Mouse (Mus musculus) C2C12 (cell line): Measurements from ENCODE around the gene Sipa1. TPM values are rescaled to one million over a fixed set of nuclear protein-coding genes. Genes with fewer than 3 reads are reported as not detected.

Source experiments
- H3K27me3 ChIP-seq: one replicate; pipeline ENCODE4 v1.6.1; 2011; ENCODE audit not compliant: control insufficient read depth, insufficient read depth, insufficient read length
- H3K36me3 ChIP-seq: one replicate; pipeline ENCODE4 v1.6.1; 2011; ENCODE audit not compliant: control insufficient read depth, insufficient read depth
- H3K4me3 ChIP-seq: one replicate; pipeline ENCODE4 v1.5.1; 2011; ENCODE audit warnings: mild to moderate bottlenecking, control low read depth; ENCODE audit not compliant: poor library complexity, insufficient read depth, severe bottlenecking
- H3K79me2 ChIP-seq: one replicate; pipeline ENCODE4 v1.6.1; 2011; ENCODE audit not compliant: control insufficient read depth, insufficient read depth
- H3K79me3 ChIP-seq: one replicate; pipeline ENCODE4 v1.6.1; 2011; ENCODE audit warnings: low read depth, control low read depth
- H3ac ChIP-seq: one replicate; pipeline ENCODE3; 2011; ENCODE audit warnings: low read depth; ENCODE audit not compliant: control insufficient read depth, insufficient read length
- CEBPB ChIP-seq: IDR thresholded peaks from one replicate; pipeline ENCODE4 v1.6.1; 2011; ENCODE audit warnings: low read depth, mild to moderate bottlenecking, control low read depth, moderate library complexity
- CTCF ChIP-seq: IDR thresholded peaks from one replicate; pipeline ENCODE4 v1.5.1; 2011; ENCODE audit not compliant: control insufficient read depth, insufficient read depth, insufficient read length
- FOSL1 ChIP-seq: IDR thresholded peaks from one replicate; pipeline ENCODE4 v1.8.0; 2011; ENCODE audit warnings: mild to moderate bottlenecking, low read length; ENCODE audit not compliant: poor library complexity, insufficient read depth, severe bottlenecking
- MAX ChIP-seq: IDR thresholded peaks from one replicate; pipeline ENCODE4 v1.6.1; 2011; ENCODE audit warnings: mild to moderate bottlenecking, control low read depth
- MYOD1 ChIP-seq: IDR thresholded peaks from one replicate; pipeline ENCODE4 v1.6.1; 2011; ENCODE audit warnings: low read depth; ENCODE audit not compliant: control insufficient read depth, insufficient read length
- MYOG ChIP-seq: IDR thresholded peaks from one replicate; pipeline ENCODE4 v1.6.1; 2011; ENCODE audit not compliant: control insufficient read depth, insufficient read length; ENCODE audit errors: extremely low read depth
- USF1 ChIP-seq: IDR thresholded peaks from one replicate; pipeline ENCODE4 v1.6.1; 2011; ENCODE audit warnings: low read depth, mild to moderate bottlenecking, control low read depth, moderate library complexity
- polyA plus RNA-seq: library from polyadenylated mRNA; unstranded; fragments of >200 nt; fragmentation: generic; extraction: Trizol; gene quantifications from one replicate; pipeline ENCODE4 v1.2.1, GENCODE M21; 2012; ENCODE audit warnings: missing spikeins

Sipa1 gene
- polyA plus RNA-seq, 1 experiment, result 22.9 TPM

DNA sequence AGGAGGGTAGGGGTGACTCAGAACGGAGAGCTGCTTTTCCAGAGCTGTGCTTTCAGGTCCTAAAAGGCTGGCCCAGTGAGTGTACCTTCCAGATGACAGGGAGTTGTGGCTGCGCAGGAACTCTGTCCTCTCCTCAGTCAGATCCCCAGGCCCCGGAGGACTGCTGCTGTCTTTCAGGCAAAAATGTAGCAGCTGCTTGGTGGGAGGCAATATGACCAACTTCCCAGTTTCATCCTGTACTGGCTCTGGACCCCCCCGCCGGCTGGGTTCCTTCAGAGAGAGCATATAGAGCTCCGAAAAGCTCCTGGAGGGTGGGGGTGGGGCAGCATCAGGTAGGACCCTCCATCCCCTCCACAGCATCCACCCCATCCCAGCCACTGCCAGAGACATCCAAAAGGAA lies 10.9 kb downstream of the Sipa1 start:
- Histone ChIP-seq H3K27me3 (no peaks in the 10 kb centered on the region), H3ac (no peak overlapping the region), H3K79me2 (no peaks in the 10 kb centered on the region), H3K4me3 (no peak overlapping the region), H3K79me3 (no peaks in the 10 kb centered on the region), H3K36me3 (peaks cover 31% of the 10 kb centered on the region)
- no peak for TF ChIP-seq CEBPB
- no peak for TF ChIP-seq MYOG
- no peak for TF ChIP-seq CTCF
- TF ChIP-seq FOSL1, result no peak
- no peak for TF ChIP-seq MYOD1
- no peak for TF ChIP-seq MAX
- TF ChIP-seq USF1, result no peak

DNA sequence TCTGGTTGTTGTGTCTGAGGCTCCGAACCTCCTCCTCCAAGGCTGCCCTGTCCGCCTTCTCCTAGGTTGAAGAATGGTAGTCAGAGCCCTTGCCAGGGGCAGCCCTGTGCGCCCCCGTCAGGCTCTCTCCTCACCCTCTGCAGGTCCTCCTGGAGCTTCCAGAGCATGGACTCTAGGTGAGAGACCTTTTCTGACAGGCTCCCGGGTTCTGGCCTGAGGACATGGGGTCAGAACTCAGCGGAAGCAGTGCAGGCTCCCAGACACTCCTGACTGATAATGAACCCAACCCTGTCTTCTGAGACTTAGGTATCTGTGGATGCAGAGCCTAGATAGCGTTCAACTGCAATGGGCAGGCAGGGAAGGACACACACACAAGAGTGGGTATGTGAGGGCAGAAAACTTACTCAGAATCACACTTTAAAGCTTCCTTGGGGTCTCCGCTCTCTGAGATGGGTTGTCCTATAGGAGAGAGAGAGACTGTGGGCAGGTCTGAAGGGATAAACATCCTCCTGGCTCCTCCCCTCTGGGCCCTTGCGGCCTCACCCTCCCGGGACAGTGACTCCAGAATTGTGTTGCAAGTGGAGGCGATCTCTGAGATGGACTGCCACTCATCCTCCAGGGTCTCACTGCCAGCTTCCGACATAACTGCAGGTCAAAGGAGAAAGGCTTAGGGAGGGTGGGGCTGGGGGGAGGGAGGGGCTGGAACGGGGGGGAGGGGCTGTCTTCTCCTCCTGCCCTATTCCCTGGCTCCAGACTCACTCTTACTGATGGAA lies 11.8 kb downstream of the Sipa1 start:
- H3K27me3 ChIP-seq, result no peaks in the 10 kb centered on the region
- no peak overlapping the region for H3K4me3 ChIP-seq
- peaks cover 39% of the 10 kb centered on the region for H3K36me3 ChIP-seq
- H3K79me3 ChIP-seq, result no peaks in the 10 kb centered on the region
- H3K79me2 ChIP-seq, result no peaks in the 10 kb centered on the region
- TF ChIP-seq FOSL1 (no peak), CEBPB (no peak), USF1 (no peak), MYOG (no peak), MAX (no peak), CTCF (no peak), MYOD1 (no peak)
- H3ac ChIP-seq, result no peak overlapping the region

DNA sequence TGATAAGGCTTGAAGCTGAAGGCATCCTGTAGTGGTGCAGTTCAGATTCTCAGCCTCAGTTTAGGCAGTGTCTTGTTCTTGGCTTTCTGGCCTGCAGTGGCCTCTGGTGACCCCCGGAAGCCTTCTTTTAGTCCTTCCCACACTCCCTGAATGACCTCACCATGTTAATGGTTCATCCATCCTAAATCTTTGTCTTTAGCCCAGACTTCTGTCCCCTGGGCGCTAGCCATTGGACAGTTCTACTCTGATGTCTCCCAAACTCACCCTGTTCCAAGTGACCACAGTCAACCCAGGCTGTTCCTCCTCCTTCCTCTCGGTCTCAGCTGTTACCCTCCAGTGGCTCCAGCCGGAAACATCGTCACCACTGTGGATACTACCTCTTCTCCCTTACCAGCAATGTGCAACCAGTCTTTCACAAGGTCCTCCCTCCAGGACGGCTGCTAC lies 14.2 kb downstream of the Sipa1 start:
- Histone ChIP-seq H3K27me3 (no peaks in the 10 kb centered on the region), H3K79me2 (no peaks in the 10 kb centered on the region), H3K36me3 (peaks cover 53% of the 10 kb centered on the region), H3ac (peak overlapping the region; percentile 28), H3K79me3 (no peaks in the 10 kb centered on the region), H3K4me3 (no peak overlapping the region)
- TF ChIP-seq MYOG (no peak), CEBPB (no peak), MYOD1 (no peak)

DNA sequence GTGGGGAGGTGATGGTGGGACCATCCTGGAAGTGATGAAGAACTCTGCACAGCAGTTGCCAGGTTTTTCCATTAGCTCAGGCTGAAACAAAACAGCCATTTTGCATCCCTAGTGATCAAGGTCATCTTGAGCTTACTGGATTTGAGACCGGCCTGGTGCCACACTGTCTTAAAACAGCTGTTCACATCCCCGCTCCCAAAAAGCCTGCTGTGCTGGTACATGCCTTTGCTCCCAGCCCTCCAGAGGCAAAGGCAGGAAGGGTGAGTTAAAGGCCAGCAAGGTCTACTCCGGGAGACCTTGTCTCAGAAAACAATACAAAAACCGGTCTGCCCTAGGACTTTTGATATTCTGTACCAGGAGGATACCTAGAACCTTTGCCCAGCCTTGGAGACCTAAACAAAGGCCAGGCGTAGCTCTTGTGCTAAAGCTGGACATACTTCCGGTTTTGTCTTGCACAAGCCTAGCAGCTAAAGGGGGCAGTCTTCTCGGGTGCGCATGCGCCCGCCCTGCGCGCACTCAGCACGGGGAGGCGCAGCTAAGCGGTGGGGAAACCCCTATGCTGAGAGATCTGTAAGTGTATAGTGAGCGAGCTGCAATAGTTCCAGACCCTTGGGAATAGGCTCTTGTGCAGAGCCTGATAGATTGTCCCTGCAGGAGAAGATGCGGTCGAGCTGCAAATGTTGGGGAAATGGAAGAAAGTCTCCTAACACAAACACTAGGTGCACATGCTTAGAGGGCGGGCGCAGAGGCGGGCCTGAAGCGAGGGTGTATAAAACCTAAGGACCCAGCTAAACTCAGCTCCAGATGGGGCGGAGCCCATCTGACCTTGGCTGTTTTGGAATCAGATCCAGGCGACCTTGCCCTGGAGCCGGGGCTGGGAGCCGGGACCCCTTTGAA lies 14.9 kb downstream of the Sipa1 start:
- Histone ChIP-seq H3K79me3 (no peaks in the 10 kb centered on the region), H3K36me3 (peaks cover 54% of the 10 kb centered on the region), H3K4me3 (no peak overlapping the region)

DNA sequence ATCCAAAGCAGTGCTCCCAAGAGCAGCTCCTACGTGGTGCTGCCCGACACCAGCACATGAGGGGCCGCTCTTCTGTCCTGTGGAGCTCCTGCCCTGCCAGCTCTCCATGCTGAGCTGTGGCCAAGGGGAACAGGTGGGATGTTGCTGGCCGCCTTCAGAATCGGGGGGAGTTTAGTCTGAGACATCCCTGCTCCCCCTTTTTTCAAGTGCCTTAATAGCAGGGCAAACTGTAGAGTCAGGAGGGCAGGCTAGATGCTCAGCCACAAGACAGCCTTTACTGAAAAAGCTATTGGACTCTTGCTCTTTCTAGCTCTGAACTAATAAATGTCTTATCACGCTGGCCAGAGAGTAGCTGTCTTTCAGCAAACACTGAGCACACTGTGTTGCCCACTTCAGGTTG lies 15.7 kb downstream of the Sipa1 start:
- Histone ChIP-seq H3K79me3 (no peaks in the 10 kb centered on the region), H3K4me3 (no peak overlapping the region), H3K79me2 (no peaks in the 10 kb centered on the region), H3K36me3 (peaks cover 61% of the 10 kb centered on the region), H3ac (no peak overlapping the region), H3K27me3 (no peaks in the 10 kb centered on the region)
- no peak for TF ChIP-seq MYOG
- no peak for TF ChIP-seq MYOD1
- no peak for TF ChIP-seq MAX
- TF ChIP-seq FOSL1, result no peak
- TF ChIP-seq CTCF, result no peak
- no peak for TF ChIP-seq USF1
- no peak for TF ChIP-seq CEBPB

More for the DNA sequence above, 14.9 kb downstream of the Sipa1 start:
- Histone ChIP-seq H3K79me2 (no peaks in the 10 kb centered on the region), H3K27me3 (no peaks in the 10 kb centered on the region), H3ac (peak overlapping the region; percentile 28)
- TF ChIP-seq CEBPB (peak; percentile 61), FOSL1 (no peak)
